Comparison of ENCODE assay signal across 8 mouse cellular contexts in the genomic region with DNA sequence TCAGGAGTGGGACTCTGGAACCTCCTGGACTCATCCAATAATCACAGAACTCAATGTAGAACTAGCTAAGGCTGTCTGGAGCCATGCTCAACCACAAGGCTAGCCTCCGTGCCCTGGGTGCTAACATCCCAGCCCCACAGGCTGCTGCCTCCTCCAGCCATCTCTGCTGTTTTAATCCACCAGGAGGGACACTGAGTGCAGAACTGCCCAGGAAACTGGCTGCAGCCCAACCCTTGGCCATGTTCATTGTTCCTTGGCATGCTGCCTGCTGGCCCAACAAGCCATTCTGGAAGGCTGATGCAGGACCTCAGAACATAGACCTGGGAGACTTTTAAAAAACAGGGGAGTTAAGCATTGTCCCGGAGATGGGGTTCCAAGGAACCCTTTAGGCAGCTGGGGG.
DNase-seq lines count a peak whose midpoint lies in the region.

No protein-coding gene starts in this region.

- DNase-seq in right cerebral cortex, adult 18-20 months, result peak; percentile 63
- DNase-seq in right cerebral cortex, adult 2 months (ENCODE audit: low spot score in 2 of 2), result no peak
- DNase-seq in cerebellum, postnatal 25 days, result peak; percentile 88 to 93
- DNase-seq in kidney, adult 9 months, result peak; percentile 92
- peak; percentile 67 for DNase-seq in ovary, adult 18-20 months (ENCODE audit: low spot score)
- no peak for DNase-seq in spleen, adult 12 weeks (ENCODE audit: low spot score)
- DNase-seq in neural tube, embryonic 10.5 days (ENCODE audit: extremely low spot score, low spot score), result no peak
- no peak for DNase-seq in yolk sac, embryonic 10.5 days (ENCODE audit: low spot score)

Comparison
In these comparisons a context has a peak if more than half of its experiments do, and no peak if none do; other contexts are left out.
1. DNase-seq: peak in right cerebral cortex, adult 18-20 months (single experiment), cerebellum, postnatal 25 days (2 of 2), kidney, adult 9 months (single experiment) and ovary, adult 18-20 months (single experiment); none in right cerebral cortex, adult 2 months (0 of 2), spleen, adult 12 weeks (single experiment), neural tube, embryonic 10.5 days (single experiment) and yolk sac, embryonic 10.5 days (single experiment).